Mouse (Mus musculus): ENCODE results near the gene Aven. TPM values are rescaled to one million over a fixed set of nuclear protein-coding genes. Genes with fewer than 3 reads are reported as not detected.
"Not testable (repeated sequence)": the region's sequence is repeated elsewhere in the genome, so short reads cannot be mapped to it uniquely, and the experiment has no call there.

The Aven gene
- polyA plus RNA-seq (2016; fragmentation: Nextera tagmentation; extraction: Ambion mirVana), result 6.5 and 12.5 TPM in 2 replicates

DNA sequence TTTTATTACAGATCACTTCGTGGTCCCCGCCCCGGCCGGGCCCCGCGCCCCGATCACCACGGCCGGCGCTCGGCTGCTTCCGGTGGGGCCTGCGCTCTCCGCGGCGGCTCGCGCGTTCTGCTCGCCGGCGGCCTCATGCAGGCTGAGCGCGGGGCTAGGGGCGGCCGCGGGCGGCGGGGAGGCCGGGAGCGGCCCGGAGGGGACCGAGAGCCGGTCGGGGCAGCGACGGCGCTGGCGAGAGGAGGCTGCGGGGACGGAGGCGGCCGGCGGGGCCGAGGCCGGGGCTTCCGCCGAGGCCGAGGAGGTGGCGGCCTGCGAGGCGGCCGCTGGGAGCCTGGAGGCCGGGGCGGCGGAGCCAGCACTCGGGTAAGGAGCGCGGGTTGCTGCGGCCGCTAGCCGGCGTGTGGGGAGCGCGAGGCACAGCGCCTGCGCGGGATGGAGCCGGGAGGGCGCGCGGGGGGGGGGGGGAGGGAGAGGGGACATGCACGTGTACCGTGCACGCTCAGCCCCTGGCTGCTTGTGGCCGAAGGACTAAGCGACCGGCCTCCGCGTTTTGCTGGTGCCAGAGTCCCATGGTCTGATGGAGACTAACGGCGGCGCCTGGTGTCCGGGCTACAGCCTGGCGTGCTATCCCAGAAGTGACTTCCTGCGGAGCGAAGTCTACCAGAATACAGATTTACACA lies at the start of gene Aven:
Gene Aven, plus strand, starts transcription at position 109 of the 683 bp plus-strand sequence.
- no peaks in the 10 kb centered on the region for H3K27me3 ChIP-seq (ENCODE audit: insufficient read depth, poor library complexity, severe bottlenecking)
- peaks cover 10% of the 10 kb centered on the region for H3K4me1 ChIP-seq
- H3K27ac ChIP-seq, result peak within 1 kb of the TSS; percentile 100
- peak; percentile 93 for DNase-seq (ENCODE audit: low spot score)
- no peaks in the 10 kb centered on the region for H3K36me3 ChIP-seq
- under 1% methylated on average over 72 of the region's 87 CpGs for WGBS
- no peaks in the 10 kb centered on the region for H3K9me3 ChIP-seq
- H3K4me3 ChIP-seq, result peak within 1 kb of the TSS; percentile 82

DNA sequence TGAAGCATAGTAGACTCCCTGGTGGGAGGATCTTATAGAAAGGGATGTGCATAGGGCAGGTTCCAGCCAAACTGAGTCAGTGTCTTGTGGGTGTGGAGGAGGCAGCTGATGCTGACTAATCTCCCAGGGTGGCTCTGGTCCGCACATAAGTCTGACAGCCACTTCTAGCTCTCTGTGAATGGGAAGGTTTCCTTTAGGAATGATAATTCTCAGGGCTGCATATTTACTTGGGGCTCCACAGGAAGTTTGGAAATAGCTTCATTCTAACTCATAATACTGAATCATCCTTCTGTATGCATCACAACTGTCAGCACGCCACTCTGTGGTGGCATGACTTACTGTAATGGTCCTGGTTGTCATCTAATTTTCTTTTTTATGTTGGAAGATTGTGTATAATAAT lies 49.3 kb upstream of the Aven start:
- Histone ChIP-seq H3K9me3 (no peaks in the 10 kb centered on the region), H3K4me3 (no peak overlapping the region), H3K27me3 (ENCODE audit: insufficient read depth, poor library complexity, severe bottlenecking) (no peaks in the 10 kb centered on the region), H3K27ac (no peak overlapping the region), H3K36me3 (no peaks in the 10 kb centered on the region), H3K4me1 (no peaks in the 10 kb centered on the region)
- 63% methylated on average over 2 of the region's 2 CpGs for WGBS
- DNase-seq (ENCODE audit: low spot score), result no peak

DNA sequence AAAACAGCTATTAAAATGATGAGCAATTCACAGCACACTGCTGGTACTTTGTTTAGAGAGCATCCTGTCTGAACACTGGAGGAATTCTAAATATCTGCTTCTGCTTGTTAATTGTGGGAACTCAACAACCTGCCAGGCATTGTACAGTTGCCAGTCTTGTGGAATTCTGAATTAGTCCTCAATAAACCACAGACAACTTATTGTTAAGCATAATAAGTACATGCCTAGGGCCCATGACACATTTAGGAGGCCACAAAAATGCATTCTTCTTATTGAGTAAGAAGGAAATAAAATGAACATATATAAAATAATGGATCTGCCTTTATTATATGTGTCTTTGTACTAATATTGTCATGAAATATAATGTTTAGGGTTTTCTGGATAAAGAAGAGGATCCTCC lies 47.3 kb upstream of the Aven start:
- DNase-seq (ENCODE audit: low spot score), result no peak
- no peaks in the 10 kb centered on the region for H3K9me3 ChIP-seq
- no peak overlapping the region for H3K27ac ChIP-seq
- H3K4me3 ChIP-seq, result no peak overlapping the region
- H3K4me1 ChIP-seq, result no peaks in the 10 kb centered on the region
- no peaks in the 10 kb centered on the region for H3K36me3 ChIP-seq
- no peaks in the 10 kb centered on the region for H3K27me3 ChIP-seq (ENCODE audit: insufficient read depth, poor library complexity, severe bottlenecking)

DNA sequence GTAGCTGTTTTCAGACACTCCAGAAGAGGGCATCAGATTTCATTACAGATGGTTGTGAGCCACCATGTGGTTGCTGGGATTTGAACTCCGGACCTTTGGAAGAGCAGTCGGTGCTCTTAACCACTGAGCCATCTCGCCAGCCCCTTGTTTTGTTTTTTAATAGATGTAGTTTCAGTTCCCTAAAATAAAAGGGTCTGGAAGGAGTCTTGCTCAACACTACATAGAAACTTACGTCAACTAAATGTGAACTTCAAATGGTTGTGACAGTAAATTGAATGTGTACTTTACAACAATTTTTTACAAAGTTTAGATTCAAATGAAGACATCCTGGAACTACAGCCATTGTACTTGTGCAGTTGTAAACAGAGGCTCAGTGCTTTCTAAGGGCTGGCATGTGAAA lies 44.7 kb upstream of the Aven start:
- not testable (repeated sequence) for H3K4me3 ChIP-seq; H3K27me3 ChIP-seq (ENCODE audit: insufficient read depth, poor library complexity, severe bottlenecking); DNase-seq (ENCODE audit: low spot score); H3K27ac ChIP-seq; H3K9me3 ChIP-seq; H3K4me1 ChIP-seq; H3K36me3 ChIP-seq
- 69% methylated on average over 4 of the region's 4 CpGs for WGBS

DNA sequence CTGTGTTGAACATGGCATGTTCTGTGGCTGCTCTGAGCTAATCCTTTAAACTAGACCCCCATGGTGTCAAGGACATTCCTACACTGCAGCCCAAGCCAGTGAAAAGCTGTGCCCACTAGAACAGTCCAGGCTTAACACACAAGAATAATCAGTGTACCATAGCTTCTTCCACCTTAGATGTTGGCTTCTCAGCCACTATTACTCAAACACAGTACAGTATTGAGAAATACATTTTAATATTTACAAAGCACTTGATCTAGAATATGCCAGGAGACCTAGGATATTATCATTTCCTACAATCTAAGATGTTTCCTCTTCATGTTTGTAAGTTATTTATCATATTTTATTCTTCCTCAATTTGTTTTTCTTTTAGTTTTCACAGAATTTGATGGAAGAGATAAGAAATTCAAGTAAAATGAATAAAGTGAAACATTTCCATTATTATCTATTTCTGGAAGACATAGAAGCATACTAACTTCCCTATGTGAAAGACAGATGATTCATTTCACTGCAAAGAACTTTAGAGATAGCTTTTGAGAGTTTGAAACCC lies 44.2 kb upstream of the Aven start:
- DNase-seq (ENCODE audit: low spot score), result no peak
- no peak overlapping the region for H3K27ac ChIP-seq
- no peaks in the 10 kb centered on the region for H3K4me1 ChIP-seq
- H3K9me3 ChIP-seq, result no peaks in the 10 kb centered on the region
- H3K36me3 ChIP-seq, result no peaks in the 10 kb centered on the region
- H3K27me3 ChIP-seq (ENCODE audit: insufficient read depth, poor library complexity, severe bottlenecking), result no peaks in the 10 kb centered on the region
- no peak overlapping the region for H3K4me3 ChIP-seq

DNA sequence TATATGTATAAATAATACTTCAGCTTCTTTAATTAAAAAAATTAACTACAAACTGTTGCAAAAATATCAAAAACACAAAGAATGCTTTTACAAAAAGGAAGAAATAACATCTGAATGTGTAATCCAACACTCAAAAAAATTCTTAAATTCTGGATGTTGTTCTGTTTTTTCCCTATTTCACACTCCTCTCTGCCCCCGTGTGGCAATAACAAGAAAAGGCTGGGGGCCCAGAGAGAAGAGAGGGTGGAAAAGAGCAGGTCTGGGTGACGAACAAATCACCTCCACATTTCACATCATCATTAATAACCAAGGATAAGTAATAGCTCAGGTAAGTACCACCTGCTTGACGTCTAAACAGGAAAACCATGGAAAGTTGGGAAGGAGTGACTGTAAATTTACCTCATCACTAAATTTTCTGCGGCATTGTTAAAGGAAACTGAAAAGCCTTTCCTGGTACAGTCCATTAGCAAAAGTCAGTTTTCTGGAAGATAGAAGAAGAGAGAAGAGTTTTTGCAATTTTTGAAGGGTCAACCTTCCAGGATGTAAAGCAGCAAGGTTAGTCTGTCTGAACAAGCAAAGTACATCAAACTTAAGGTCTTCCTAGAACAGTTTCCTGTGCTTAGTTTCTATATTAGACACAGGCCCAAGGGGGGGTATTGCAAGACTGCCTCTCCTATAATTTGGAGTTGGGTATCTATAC lies 43.0 kb upstream of the Aven start:
- no peak overlapping the region for H3K4me3 ChIP-seq
- H3K4me1 ChIP-seq, result no peaks in the 10 kb centered on the region
- H3K27me3 ChIP-seq (ENCODE audit: insufficient read depth, poor library complexity, severe bottlenecking), result no peaks in the 10 kb centered on the region
- no peaks in the 10 kb centered on the region for H3K9me3 ChIP-seq
- H3K36me3 ChIP-seq, result no peaks in the 10 kb centered on the region
- no peak overlapping the region for H3K27ac ChIP-seq
- 30% methylated on average over 4 of the region's 4 CpGs for WGBS
- no peak for DNase-seq (ENCODE audit: low spot score)

DNA sequence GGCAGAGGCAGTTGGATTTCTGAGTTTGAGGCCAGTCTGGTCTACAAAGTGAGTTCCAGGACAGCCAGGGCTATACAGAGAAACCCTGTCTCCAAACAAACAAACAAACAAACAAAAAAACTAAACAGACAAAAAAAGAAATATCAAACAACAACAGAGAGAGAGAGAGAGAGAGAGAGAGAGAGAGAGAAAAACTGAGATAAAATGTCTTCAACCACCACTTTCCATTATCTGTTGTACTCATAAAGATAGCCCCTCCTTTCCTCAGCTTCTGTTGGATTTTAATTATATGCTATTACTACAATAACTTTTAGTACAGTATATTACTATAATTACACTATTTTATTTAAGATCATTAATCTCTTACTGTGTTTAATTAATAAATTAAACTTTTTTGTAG lies 40.3 kb upstream of the Aven start:
- DNase-seq (ENCODE audit: low spot score); H3K4me1 ChIP-seq; H3K27me3 ChIP-seq (ENCODE audit: insufficient read depth, poor library complexity, severe bottlenecking); H3K36me3 ChIP-seq; H3K9me3 ChIP-seq; H3K27ac ChIP-seq; H3K4me3 ChIP-seq: not testable (repeated sequence)

DNA sequence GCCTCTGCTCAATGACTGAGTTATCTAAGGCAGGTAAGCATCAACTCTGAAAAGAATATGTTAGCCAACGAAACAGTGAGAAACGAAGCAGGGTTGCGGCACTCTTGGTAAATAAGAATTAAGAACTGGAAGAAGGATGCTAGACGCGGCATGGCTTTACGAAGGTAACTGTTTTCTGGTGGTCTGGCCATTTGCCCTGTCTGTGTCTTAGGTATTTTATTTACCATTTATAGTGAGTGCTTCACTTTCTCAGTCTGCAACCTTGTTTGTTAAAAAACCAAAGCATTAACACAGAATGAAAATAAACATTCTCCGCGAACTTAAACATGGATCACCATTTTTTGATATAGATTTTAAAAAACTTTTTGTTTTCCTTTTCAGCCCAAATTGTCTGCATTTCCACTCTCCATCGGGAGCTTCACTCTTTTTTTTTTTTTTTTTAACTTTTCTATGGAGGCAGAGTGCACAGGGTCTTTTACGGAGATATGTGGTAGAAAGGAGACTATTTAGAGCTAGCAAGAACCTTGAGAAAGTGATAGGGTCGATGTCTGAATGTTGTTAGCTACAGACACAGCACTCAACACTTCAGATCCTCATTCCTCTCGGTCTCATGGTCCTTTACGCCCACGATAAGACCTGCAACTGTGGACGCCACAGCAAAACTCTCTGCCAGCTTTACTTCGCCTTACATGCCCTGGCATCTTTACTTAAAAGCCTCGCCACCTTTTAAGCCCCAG lies 38.5 kb upstream of the Aven start:
- 27% methylated on average over 17 of the region's 17 CpGs for WGBS
- peak overlapping the region; percentile 86 for H3K4me3 ChIP-seq
- H3K9me3 ChIP-seq, result no peaks in the 10 kb centered on the region
- H3K27ac ChIP-seq, result peak overlapping the region; percentile 90
- H3K27me3 ChIP-seq (ENCODE audit: insufficient read depth, poor library complexity, severe bottlenecking), result no peaks in the 10 kb centered on the region
- no peak for DNase-seq (ENCODE audit: low spot score)
- H3K36me3 ChIP-seq, result 0 out of 2 replicates have a peak, but pooled peaks cover 3% of the 10 kb centered on the region
- H3K4me1 ChIP-seq, result peaks cover 8% of the 10 kb centered on the region; the same call in 1 of the 2 replicates

DNA sequence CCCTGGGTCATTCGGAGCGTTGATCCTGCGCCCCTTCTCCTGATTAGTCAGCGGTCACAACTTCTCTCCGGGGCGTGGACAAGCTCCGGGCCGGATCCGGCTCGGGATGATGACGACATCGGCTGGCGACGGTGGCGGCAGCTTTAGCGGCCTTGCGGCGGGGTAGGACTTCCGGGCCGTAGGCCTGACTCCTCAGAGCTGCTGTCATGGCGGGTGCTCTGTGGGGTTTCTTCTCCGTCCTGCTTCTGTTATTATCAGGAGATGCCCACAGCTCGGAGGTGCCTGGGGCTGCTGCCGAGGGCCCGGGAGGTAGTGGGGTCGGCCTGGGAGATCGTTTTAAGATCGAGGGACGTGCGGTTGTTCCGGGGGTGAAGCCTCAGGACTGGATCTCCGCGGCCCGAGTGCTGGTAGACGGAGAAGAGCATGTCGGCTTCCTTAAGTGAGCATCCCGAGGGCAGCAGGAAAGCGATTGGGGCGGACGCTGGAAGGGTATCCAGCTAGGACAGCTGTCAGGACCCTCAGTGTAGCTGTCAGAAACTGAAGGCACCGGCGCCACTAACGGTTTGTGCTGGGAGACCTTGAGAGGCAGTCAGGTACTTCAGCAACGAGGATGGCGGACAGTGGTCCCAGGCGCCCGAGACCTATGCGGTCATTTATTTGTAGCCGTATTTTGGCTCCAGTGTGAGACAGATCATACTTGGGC lies 37.8 kb upstream of the Aven start, which contains the start of gene Emc7:
Gene Emc7, plus strand, starts transcription at position 136 of the 703 bp plus-strand sequence.
- Histone ChIP-seq H3K36me3 (peaks cover 10% of the 10 kb centered on the region), H3K27me3 (ENCODE audit: insufficient read depth, poor library complexity, severe bottlenecking) (no peaks in the 10 kb centered on the region), H3K4me3 (peak within 1 kb of the TSS; percentile 86), H3K4me1 (peaks cover 8% of the 10 kb centered on the region; the same call in 1 of the 2 replicates), H3K27ac (peak within 1 kb of the TSS; percentile 90), H3K9me3 (no peaks in the 10 kb centered on the region)
- peak; percentile 98 for DNase-seq (ENCODE audit: low spot score)
- WGBS, result under 1% methylated on average over 49 of the region's 49 CpGs

DNA sequence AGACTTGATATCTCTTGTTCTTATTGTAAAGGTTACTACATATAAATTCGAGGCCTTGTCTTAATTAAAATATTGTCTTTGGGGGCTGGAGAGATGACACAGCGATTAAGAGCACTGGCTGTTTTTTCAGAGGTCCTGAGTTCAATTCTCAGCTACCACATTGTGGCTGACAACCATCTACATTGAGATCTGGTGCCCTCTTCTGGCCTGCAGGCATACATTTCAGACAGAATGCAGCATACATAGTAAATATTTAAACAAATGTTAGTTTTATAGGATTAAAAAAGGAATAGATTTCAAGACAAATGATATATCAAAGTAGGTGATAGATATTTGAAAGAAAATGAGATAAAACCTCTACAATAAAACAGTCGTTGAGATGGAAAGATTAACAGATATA lies 32.2 kb upstream of the Aven start:
- H3K4me1 ChIP-seq, result peaks cover 8% of the 10 kb centered on the region; the same call in 1 of the 2 replicates
- no peaks in the 10 kb centered on the region for H3K27me3 ChIP-seq (ENCODE audit: insufficient read depth, poor library complexity, severe bottlenecking)
- 87% methylated on average over 3 of the region's 3 CpGs for WGBS
- no peak overlapping the region for H3K27ac ChIP-seq
- no peaks in the 10 kb centered on the region for H3K9me3 ChIP-seq
- H3K4me3 ChIP-seq, result no peak overlapping the region
- H3K36me3 ChIP-seq, result peaks cover 41% of the 10 kb centered on the region
- DNase-seq (ENCODE audit: low spot score), result no peak

DNA sequence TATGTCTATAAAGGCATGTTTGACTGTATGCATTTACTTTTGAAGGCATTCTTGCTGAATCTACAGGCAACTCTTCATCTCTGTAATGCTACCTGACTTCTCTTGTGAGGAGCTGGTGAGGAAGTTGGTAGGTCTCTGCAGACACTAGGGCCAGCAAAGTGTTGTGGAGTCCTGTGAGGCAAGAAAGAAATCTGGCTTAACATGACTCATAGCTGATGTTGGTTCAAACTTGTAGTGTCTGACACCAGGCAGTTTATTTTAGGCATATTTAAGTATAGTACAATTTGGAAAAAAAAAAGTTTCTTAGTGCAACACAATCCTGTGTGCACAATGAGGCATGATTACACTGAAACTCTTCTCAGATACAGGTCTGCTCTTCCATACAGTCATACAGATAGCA lies 23.2 kb upstream of the Aven start:
- Histone ChIP-seq H3K36me3 (peaks cover 44% of the 10 kb centered on the region), H3K4me3 (no peak overlapping the region), H3K27ac (no peak overlapping the region)

DNA sequence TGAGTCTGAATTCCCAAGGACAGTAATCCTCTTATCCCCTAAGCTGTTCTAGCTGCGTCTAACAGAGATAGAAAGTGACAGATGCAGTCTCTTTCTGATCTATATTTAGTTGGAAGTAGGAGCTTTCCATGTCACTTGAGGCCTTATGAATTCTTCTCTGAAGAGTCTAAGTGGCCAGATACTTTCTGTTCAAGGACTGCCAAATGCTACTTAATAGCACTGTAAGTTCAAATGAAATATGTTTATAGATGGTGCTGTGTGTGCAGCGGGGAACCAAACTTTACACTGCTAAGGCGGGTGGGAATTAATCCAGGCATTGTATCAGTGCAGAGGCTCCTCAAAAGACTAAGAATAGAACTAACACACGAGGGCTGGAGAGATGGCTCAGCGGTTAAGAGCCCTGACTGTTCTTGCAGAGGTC lies 21.8 kb upstream of the Aven start:
- whole genome bisulfite sequencing, result 51% methylated on average over 5 of the region's 5 CpGs
- 0 out of 2 replicates have a peak overlapping the region, but pooled peaks have one; percentile 42 for H3K27ac ChIP-seq
- peaks cover 9% of the 10 kb centered on the region; the same call in 1 of the 2 replicates for H3K4me1 ChIP-seq
- H3K4me3 ChIP-seq, result no peak overlapping the region
- H3K9me3 ChIP-seq, result no peaks in the 10 kb centered on the region
- H3K36me3 ChIP-seq, result peaks cover 34% of the 10 kb centered on the region
- H3K27me3 ChIP-seq (ENCODE audit: insufficient read depth, poor library complexity, severe bottlenecking), result no peaks in the 10 kb centered on the region
- DNase-seq (ENCODE audit: low spot score), result peak; percentile 73

More for the DNA sequence above, 23.2 kb upstream of the Aven start:
- DNase-seq (ENCODE audit: low spot score), result no peak
- Histone ChIP-seq H3K9me3 (no peaks in the 10 kb centered on the region), H3K27me3 (ENCODE audit: insufficient read depth, poor library complexity, severe bottlenecking) (no peaks in the 10 kb centered on the region), H3K4me1 (peaks cover 9% of the 10 kb centered on the region; the same call in 1 of the 2 replicates)
